Mouse (Mus musculus) G1E (cell line): ENCODE data around the gene L3hypdh. TPM values are rescaled to one million over a fixed set of nuclear protein-coding genes. Genes with fewer than 3 reads are reported as not detected.
A peak's percentile ranks its signal among the peaks of the same experiment; 100 is the strongest.

Source experiments
- ATAC-seq: 2 replicates; pipeline ENCODE4 v1.8.0; 2016; ENCODE audit warnings: mild to moderate bottlenecking; ENCODE audit not compliant: insufficient number of reproducible peaks, poor library complexity, low FRiP score, severe bottlenecking; ENCODE audit errors: extremely low read depth
- DNase-seq: peaks from one replicate; pipeline ENCODE4 v3.0.0; 2012; ENCODE audit warnings: low spot score
- H3K27me3 ChIP-seq: 2 replicates; pipeline ENCODE4 v1.6.1; 2012; ENCODE audit warnings: mild to moderate bottlenecking, low read length, inconsistent platforms; ENCODE audit not compliant: insufficient read depth
- H3K36me3 ChIP-seq: replicated peaks from 2 replicates; pipeline ENCODE3; 2012; ENCODE audit warnings: mild to moderate bottlenecking, inconsistent platforms
- H3K4me1 ChIP-seq: 2 replicates; pipeline ENCODE4 v1.6.1; 2012; ENCODE audit warnings: low read depth, low read length, inconsistent platforms, mixed read lengths; ENCODE audit not compliant: insufficient read depth
- H3K4me3 ChIP-seq: 2 replicates; pipeline ENCODE4 v1.5.1; 2012; ENCODE audit warnings: low read depth, mild to moderate bottlenecking, inconsistent platforms, low read length, moderate library complexity, mixed read lengths
- H3K9me3 ChIP-seq: replicated peaks from 2 replicates; pipeline ENCODE4 v1.6.1; 2012; ENCODE audit warnings: inconsistent platforms
- CTCF ChIP-seq: IDR thresholded peaks from 2 replicates; pipeline ENCODE4 v1.5.1; 2012; ENCODE audit warnings: low read depth, low read length, inconsistent platforms, mixed read lengths
- GATA1 ChIP-seq: IDR thresholded peaks from 2 replicates; pipeline ENCODE4 v1.6.1; 2012; ENCODE audit warnings: borderline replicate concordance, low read length, inconsistent platforms, mixed read lengths
- GATA2 ChIP-seq: IDR thresholded peaks from 2 replicates; pipeline ENCODE4 v1.6.1; 2012; ENCODE audit warnings: low read depth, low read length, inconsistent platforms, borderline replicate concordance
- POLR2AphosphoS5 ChIP-seq: IDR thresholded peaks from 2 replicates; pipeline ENCODE4 v1.6.1; 2012; ENCODE audit warnings: low read depth, low read length, inconsistent platforms; ENCODE audit not compliant: insufficient replicate concordance
- TAL1 ChIP-seq: conservative IDR thresholded peaks from 2 replicates; pipeline ENCODE4 v1.6.1; 2012; ENCODE audit warnings: low read depth, low read length, inconsistent platforms, mixed read lengths
- polyA plus RNA-seq: library from polyadenylated mRNA; stranded (reverse); fragments of >175 nt; gene quantifications from 2 replicates; pipeline ENCODE4 v1.2.3, GENCODE M21; 2012
- total RNA-seq, 2 experiments: library from RNA; stranded (forward) in 1 of 2; stranded (reverse) in 1 of 2; fragments of 200-1000 nt in 1 of 2; fragments of >200 nt in 1 of 2; fragmentation: Nextera tagmentation in 1 of 2; gene quantifications; 2 replicates each; pipeline ENCODE4 v1.2.3; 2014 to 2017

Gene L3hypdh
- total RNA-seq (2014; fragmentation: Nextera tagmentation): 0.39 and 1.1 TPM in 2 replicates
- total RNA-seq (2017): 0.93 and 0.98 TPM in 2 replicates
- 0.42 and 0.51 TPM in 2 replicates for polyA plus RNA-seq

DNA sequence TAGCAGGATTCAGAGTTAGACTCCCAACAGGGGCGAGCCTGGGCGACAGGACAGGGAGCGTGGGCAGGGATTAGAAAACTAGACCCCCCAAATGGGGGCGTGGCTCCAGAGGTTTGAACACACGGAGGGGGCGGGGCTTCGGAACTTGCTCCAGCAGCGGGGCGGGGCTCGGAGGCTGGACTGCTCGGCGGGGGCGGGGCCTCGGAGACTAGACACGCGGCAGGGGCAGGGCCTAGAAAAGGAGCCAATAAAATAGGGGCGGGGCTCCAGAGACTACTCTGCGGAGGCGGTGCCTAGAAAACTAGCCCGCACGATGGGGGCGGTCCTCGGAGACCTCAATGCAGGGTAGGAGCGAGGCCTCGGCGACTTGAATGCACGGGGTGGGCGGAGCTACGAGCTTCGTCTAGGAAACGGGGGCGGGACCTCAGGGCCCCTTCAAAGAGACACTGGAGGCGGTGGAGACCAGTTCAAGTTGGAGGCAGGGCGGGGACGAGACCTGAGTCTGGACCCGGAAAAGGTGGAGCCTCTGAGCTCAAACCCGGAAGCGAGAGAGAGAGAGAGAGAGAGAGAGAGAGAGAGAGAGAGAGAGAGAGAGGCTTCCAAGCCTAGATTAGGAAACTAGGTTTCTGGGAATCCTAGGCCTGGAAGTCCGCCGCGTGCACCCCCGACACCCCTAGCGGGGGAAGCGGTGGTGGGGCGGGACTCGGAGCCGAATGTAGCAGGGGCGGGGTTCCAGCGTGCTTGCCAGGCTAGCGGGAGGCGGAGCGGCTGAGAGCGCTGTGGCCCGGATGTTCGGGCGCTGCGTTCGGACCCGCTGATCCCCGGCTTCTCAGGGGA is at the start of gene L3hypdh, which contains the start of gene Jkamp:
TSS of gene L3hypdh (minus strand) at position 111 of the 837 bp plus-strand sequence.
TSS of gene Jkamp (plus strand) at position 261 of the 837 bp plus-strand sequence.
- peaks cover 17% of the 10 kb centered on the region for H3K27me3 ChIP-seq
- H3K9me3 ChIP-seq: no peaks in the 10 kb centered on the region
- TF ChIP-seq CTCF: no peak
- TF ChIP-seq GATA2: no peak
- TF ChIP-seq POLR2AphosphoS5: no peak
- TF ChIP-seq TAL1: no peak
- TF ChIP-seq GATA1: no peak
- H3K36me3 ChIP-seq: peaks cover 10% of the 10 kb centered on the region
- ATAC-seq (peak; percentile 93), DNase-seq (peak; percentile 96)
- H3K4me3 ChIP-seq: peak within 1 kb of the TSS; percentile 75
- peaks cover 40% of the 10 kb centered on the region for H3K4me1 ChIP-seq

DNA sequence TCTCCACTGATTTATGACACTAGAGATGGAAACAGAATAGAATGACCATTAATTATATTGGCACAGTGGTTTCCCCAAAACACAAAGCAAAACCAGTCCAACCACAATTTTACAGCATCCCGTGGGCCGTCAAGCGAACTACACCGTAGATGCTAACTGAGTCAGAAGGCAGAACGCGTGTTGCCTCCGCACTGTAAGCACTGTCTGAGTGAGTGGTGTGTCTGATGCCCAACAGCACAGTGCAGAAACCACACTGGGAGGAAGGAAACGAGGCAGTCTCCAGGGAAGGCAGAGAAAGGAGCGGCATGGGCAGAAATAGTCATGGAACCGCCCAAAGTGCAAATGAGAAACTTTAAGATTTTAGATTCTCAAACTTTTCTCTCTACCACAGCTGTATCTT is 44.0 kb upstream of the L3hypdh start:
- Histone ChIP-seq H3K4me1 (no peaks in the 10 kb centered on the region), H3K27me3 (0 out of 2 replicates have a peak, but pooled peaks cover 2% of the 10 kb centered on the region), H3K9me3 (no peaks in the 10 kb centered on the region), H3K36me3 (no peaks in the 10 kb centered on the region), H3K4me3 (no peak overlapping the region)
- ATAC-seq (no peak), DNase-seq (no peak)
- TF ChIP-seq TAL1 (no peak), GATA1 (no peak), POLR2AphosphoS5 (no peak), CTCF (no peak), GATA2 (no peak)

DNA sequence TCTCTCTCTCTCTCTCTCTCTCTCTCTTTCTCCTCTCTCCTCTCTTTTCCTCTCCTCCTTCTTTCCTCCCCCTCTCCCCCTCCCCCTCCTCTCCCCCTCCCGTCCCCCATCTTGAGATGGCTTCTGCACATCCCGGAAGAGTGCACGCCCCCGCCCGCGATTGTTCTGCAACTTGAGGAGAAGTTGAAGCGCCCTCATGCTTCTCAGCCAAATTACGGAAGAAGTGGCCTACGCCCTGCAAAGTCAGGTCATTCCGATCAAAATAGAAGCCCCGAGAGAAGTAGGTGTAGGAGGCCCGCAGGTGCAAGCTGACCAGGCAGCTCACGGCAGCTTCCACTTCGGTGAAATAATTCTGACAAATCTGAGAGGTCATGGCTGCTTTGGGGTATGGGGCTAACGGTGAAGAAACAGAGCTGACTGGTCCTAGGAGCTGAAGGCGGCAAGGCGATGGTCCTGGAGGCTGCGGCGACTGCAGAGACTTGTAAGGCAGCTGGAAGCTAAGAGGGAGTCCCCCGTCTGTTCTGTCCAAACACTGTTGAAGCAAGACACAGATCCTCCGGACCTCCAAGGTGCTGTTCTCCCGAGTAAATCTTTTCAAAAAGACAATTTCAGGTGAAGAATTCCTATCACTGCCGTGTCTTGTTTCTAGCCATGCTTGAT is 30.6 kb upstream of the L3hypdh start:
- ATAC-seq: no peak
- H3K27me3 ChIP-seq: no peaks in the 10 kb centered on the region; the same call in 1 of the 2 replicates
- no peak for TF ChIP-seq TAL1
- no peak for TF ChIP-seq GATA2
- TF ChIP-seq POLR2AphosphoS5: no peak
- no peak for TF ChIP-seq CTCF
- TF ChIP-seq GATA1: no peak
- H3K9me3 ChIP-seq: no peaks in the 10 kb centered on the region
- H3K36me3 ChIP-seq: no peaks in the 10 kb centered on the region
- H3K4me3 ChIP-seq: no peak overlapping the region
- H3K4me1 ChIP-seq: no peaks in the 10 kb centered on the region
- DNase-seq: no peak

DNA sequence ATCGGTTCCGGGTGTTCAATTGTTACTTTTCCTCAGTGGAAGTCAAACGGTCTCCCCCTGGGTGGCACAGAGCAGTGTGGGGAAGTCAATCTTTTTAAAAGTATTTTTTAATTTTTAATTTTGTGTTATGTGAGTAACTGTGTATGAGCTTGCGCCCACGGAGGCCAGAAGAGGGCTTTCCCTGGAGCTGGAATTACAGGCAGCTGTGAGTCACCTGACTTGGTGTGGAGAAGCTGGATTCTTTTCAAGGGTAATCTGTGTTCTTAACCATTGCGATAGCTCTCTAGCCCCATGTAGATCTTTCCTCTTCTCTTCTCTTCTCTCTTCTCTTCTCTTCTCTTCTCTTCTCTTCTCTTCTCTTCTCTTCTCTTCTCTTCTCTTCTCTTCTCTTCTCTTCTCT is 29.9 kb upstream of the L3hypdh start:
- H3K4me1 ChIP-seq: no peaks in the 10 kb centered on the region
- no peak for TF ChIP-seq POLR2AphosphoS5
- TF ChIP-seq GATA2: no peak
- no peak for TF ChIP-seq TAL1
- TF ChIP-seq CTCF: no peak
- no peak for TF ChIP-seq GATA1
- ATAC-seq: no peak
- H3K27me3 ChIP-seq: peaks cover 2% of the 10 kb centered on the region; the same call in 1 of the 2 replicates
- no peak for DNase-seq
- H3K9me3 ChIP-seq: no peaks in the 10 kb centered on the region
- H3K4me3 ChIP-seq: no peak overlapping the region
- no peaks in the 10 kb centered on the region for H3K36me3 ChIP-seq

DNA sequence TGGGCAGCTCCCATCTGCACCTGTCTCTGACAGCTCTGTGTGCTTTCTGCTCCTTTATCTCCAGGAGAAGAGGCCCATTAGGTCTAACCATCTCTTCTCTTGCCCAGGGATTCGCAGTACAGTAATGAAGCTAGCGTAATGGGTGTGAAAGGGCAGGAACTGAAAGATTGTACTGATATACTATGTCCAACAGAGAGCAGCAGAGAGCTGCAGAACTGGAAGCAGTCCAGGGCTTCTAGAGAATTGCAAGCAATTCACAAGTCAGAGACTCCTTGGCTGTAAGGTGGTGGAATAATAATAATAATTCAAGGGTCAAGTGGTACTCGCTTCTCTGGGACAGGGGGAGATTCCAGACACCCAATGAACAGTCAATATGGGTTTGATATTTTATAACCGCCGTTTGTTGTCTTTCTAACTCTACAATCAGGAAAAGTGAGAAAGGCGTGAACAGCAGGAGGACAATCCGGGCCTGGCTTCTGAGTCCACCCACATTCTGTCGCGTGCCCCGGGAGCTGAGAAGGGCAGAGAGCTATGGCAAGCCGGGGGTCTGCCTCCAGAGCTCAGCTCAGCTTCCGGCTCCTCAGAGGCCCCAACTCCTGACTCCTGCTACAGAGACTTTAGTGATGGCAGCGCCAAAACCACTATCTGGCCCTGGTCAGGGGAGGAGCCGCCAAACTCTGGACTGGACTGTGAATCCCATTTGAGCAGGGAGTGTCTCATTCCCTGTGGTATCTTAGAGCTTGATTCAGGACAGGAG is 19.5 kb upstream of the L3hypdh start:
- TF ChIP-seq GATA2 (no peak), POLR2AphosphoS5 (no peak), CTCF (peak; percentile 29; the same call in 1 of the 2 replicates), TAL1 (no peak), GATA1 (no peak)
- H3K27me3 ChIP-seq: peaks cover 16% of the 10 kb centered on the region
- no peak overlapping the region for H3K4me3 ChIP-seq
- ATAC-seq: no peak; the same call in 1 of the 2 replicates
- no peaks in the 10 kb centered on the region for H3K9me3 ChIP-seq
- no peaks in the 10 kb centered on the region; the same call in 1 of the 2 replicates for H3K4me1 ChIP-seq
- DNase-seq: peak; percentile 25
- H3K36me3 ChIP-seq: peaks cover 14% of the 10 kb centered on the region
